Mouse (Mus musculus) neural tube, embryonic 15.5 days (tissue): ENCODE data around the gene Asb18. TPM values are rescaled to one million over a fixed set of nuclear protein-coding genes. Genes with fewer than 3 reads are reported as not detected.

ENCODE experiments used
- ATAC-seq: fragments of 200-750 bp; cut with Nextera tagmentation; 2 replicates; pipeline ENCODE4 v1.8.0; 2017; ENCODE audit warnings: mild to moderate bottlenecking, moderate TSS enrichment, moderate library complexity; ENCODE audit not compliant: low FRiP score
- H3K27ac ChIP-seq: fragments of 300-500 bp; sonication (generic); replicated peaks from 2 replicates; pipeline ENCODE4 v1.5.1; 2015; ENCODE audit warnings: mild to moderate bottlenecking, inconsistent platforms
- H3K27me3 ChIP-seq: fragments of 300-500 bp; sonication (generic); replicated peaks from 2 replicates; pipeline ENCODE4 v1.6.1; 2015; ENCODE audit warnings: inconsistent platforms
- H3K36me3 ChIP-seq: fragments of 300-500 bp; sonication (generic); 2 replicates; pipeline ENCODE4 v1.6.1; 2015; ENCODE audit warnings: inconsistent platforms
- H3K4me1 ChIP-seq: fragments of 300-500 bp; sonication (generic); 2 replicates; pipeline ENCODE4 v1.6.1; 2015; ENCODE audit warnings: inconsistent platforms
- H3K4me2 ChIP-seq: fragments of 300-500 bp; sonication (generic); 2 replicates; pipeline ENCODE4 v1.6.1; 2015; ENCODE audit warnings: inconsistent platforms, mild to moderate bottlenecking, moderate library complexity
- H3K4me3 ChIP-seq: fragments of 300-500 bp; sonication (generic); replicated peaks from 2 replicates; pipeline ENCODE4 v1.5.1; 2015; ENCODE audit warnings: mild to moderate bottlenecking, inconsistent platforms
- H3K9ac ChIP-seq: fragments of 300-500 bp; sonication (generic); replicated peaks from 2 replicates; pipeline ENCODE4 v1.6.1; 2015; ENCODE audit warnings: mild to moderate bottlenecking, inconsistent platforms
- H3K9me3 ChIP-seq: fragments of 300-500 bp; sonication (generic); replicated peaks from 2 replicates; pipeline ENCODE4 v1.6.1; 2016; ENCODE audit warnings: inconsistent platforms
- WGBS: fragments of 180-500 bp; shearing (Covaris S2); methylation state at CpG from one replicate; pipeline ENCODE4 v1.1.7; 2015; ENCODE audit warnings: mixed read lengths; 5-methylcytosine and 5-hydroxymethylcytosine counted together
- polyA plus RNA-seq: library from polyadenylated mRNA; unstranded; fragments of >200 nt; fragmentation: Nextera tagmentation; extraction: Ambion mirVana; gene quantifications from 2 replicates; pipeline ENCODE4 v1.2.1, GENCODE M21; 2015

Gene Asb18
- polyA plus RNA-seq, 1 experiment from 2014 or later, result 0.72 TPM

DNA sequence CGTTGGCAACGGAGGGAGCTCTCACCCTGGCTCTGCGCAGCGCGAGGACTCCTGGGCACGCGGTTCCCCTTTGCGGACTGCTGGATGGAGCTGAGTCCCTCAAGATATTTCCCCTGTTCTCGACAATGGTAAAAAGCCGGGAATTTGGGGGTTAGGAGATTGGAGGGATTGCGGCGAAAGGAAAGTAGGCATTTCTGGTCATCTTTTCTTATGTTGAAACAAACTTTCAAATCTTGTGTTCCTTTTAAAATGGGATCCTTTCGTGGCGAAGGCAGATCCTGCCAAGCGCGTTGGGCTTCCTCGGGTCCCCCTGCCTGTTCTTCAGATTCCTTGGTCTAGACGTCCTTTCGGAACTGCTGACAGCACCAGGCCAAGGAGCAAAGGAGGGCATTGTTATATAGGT lies 82.4 kb downstream of the Asb18 start:
- 3% methylated on average over 19 of the region's 19 CpGs for WGBS
- Histone ChIP-seq H3K9me3 (no peaks in the 10 kb centered on the region), H3K4me2 (peak overlapping the region; percentile 85), H3K4me3 (peak overlapping the region; percentile 49), H3K9ac (0 out of 2 replicates have a peak overlapping the region, but pooled peaks have one; percentile 30), H3K27me3 (peaks cover 68% of the 10 kb centered on the region), H3K4me1 (peaks cover 65% of the 10 kb centered on the region), H3K27ac (no peak overlapping the region; the same call in 1 of the 2 replicates), H3K36me3 (no peaks in the 10 kb centered on the region)
- no peak for ATAC-seq

DNA sequence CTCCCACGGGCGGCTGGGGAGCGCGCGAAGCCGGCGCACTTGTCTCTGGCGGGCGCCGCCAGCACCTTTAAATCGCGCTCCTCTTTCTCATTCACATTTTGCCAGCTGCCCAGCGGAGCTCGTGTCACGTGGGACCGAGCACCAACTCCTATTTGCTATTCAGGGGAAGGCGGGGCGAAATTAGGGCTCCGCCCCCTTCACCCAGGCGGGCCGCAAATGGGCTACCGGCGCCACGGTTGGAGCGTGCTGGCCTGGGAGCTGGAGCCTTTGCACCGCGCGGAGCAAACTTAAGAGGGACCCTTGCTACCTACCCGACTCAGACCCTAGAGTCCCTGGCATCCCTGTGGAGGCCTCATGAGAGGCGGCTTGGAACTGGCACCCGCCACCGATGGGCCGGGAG lies 83.3 kb downstream of the Asb18 start, which contains the start of gene Gbx2:
Gene Gbx2, minus strand, starts transcription at position 60 of the 400 bp plus-strand sequence.
- peak within 1 kb of the TSS; percentile 85 for H3K4me2 ChIP-seq
- peak within 1 kb of the TSS; percentile 62 for H3K9ac ChIP-seq
- H3K4me1 ChIP-seq, result peaks cover 71% of the 10 kb centered on the region
- under 1% methylated on average over 33 of the region's 33 CpGs for WGBS
- no peaks in the 10 kb centered on the region for H3K9me3 ChIP-seq
- H3K27me3 ChIP-seq, result peaks cover 62% of the 10 kb centered on the region
- H3K4me3 ChIP-seq, result peak within 1 kb of the TSS; percentile 49
- ATAC-seq, result peak; percentile 83
- H3K36me3 ChIP-seq, result no peaks in the 10 kb centered on the region
- peak within 1 kb of the TSS; percentile 62 for H3K27ac ChIP-seq

DNA sequence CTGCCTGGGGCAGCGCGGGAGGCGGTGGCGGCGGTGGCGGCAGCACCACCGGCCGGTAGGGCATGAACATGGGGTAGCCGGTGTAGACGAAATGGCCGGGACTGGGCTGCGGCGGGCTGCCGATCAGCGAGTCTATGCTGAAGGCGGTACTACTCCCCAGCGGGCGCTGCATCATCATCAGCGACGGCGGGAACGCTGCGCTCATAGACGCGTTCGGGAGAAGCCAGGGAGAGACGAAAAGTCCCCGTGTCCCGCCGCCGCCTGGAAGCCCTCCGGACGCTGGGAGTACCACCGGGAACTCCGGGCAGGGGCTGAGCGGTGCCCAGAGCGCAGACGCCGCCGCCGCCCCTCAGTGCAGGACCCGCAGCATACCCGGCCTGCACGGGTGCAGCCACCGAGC lies 83.9 kb downstream of the Asb18 start:
- peak overlapping the region; percentile 62 for H3K9ac ChIP-seq
- H3K4me1 ChIP-seq, result peaks cover 70% of the 10 kb centered on the region
- no peaks in the 10 kb centered on the region for H3K36me3 ChIP-seq
- peak; percentile 21; the same call in 1 of the 2 replicates for ATAC-seq
- H3K9me3 ChIP-seq, result no peaks in the 10 kb centered on the region
- peak overlapping the region; percentile 49 for H3K4me3 ChIP-seq
- peaks cover 57% of the 10 kb centered on the region for H3K27me3 ChIP-seq
- H3K27ac ChIP-seq, result peak overlapping the region; percentile 62
- 0% methylated on average over 40 of the region's 45 CpGs for WGBS
- H3K4me2 ChIP-seq, result peak overlapping the region; percentile 85

DNA sequence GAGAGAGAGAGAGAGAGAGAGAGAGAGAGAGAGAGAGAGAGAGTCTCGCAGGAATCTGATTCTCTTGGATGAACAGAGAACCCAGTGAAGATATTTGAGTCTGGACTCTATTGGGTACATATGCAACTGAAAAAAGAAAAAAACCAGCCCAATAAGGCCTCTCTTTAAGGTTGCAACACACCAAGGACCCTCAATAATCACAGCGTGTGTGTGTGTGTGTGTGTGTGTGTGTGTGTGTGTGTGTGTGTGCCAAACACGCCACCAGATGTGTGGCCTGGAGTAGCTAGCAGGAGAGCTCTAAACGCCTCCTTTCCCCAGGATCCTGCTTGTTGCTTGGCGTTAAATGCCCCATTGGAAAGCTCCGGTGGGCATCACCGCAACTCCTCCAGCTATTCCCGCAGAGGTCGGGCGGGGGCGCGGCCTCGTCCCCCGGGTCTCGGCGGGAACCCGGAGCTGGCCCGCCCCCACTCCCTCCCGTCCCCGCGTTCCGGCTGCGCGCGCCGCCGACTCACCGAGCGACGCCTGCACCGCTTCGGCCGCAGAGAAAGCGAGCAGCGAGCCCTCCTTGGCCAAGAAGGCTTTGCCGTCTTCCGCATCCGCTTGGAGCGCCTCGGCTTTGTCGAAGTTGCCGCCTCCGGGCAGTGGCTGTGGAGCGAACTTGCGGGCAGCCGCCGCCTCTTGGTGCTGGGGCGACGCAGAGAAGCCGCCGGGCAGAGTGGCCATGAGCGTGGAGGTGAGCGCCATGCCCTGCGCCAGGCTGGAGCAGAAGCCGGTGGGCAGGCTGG lies 84.6 kb downstream of the Asb18 start:
- peak; percentile 8; the same call in 1 of the 2 replicates for ATAC-seq
- Histone ChIP-seq H3K9me3 (no peaks in the 10 kb centered on the region), H3K36me3 (no peaks in the 10 kb centered on the region), H3K27ac (peak overlapping the region; percentile 62), H3K27me3 (peaks cover 57% of the 10 kb centered on the region), H3K4me2 (peak overlapping the region; percentile 85), H3K4me3 (peak overlapping the region; percentile 49), H3K4me1 (peaks cover 71% of the 10 kb centered on the region), H3K9ac (peak overlapping the region; percentile 62)
- 1% methylated on average over 53 of the region's 55 CpGs for WGBS

DNA sequence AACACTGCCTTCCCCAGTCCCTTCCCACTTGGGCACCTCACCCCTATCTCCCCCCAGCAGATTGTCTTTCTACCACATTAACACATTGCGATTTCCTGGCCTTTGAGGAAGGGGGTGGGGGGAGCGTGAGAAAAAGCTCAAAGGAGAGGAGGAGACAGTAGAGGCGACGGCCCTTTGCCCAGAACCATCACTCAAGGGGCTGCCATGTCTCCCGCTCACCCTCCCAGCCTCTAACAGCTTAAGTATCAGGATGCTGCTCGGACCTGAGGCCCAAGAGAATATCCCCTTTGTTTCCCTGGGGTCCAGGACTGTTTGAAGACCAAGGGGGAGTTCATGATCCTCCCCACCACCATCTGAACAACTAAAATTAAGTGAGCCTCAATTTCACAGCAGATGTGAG lies 85.3 kb downstream of the Asb18 start:
- Histone ChIP-seq H3K9ac (peak overlapping the region; percentile 15; the same call in 1 of the 2 replicates), H3K4me1 (peaks cover 76% of the 10 kb centered on the region), H3K9me3 (no peaks in the 10 kb centered on the region), H3K27ac (peak overlapping the region; percentile 37; the same call in 1 of the 2 replicates), H3K4me3 (peak overlapping the region; percentile 49), H3K4me2 (peak overlapping the region; percentile 85), H3K27me3 (peaks cover 57% of the 10 kb centered on the region), H3K36me3 (no peaks in the 10 kb centered on the region)
- ATAC-seq, result no peak
- WGBS, result 3% methylated on average over 6 of the region's 6 CpGs

DNA sequence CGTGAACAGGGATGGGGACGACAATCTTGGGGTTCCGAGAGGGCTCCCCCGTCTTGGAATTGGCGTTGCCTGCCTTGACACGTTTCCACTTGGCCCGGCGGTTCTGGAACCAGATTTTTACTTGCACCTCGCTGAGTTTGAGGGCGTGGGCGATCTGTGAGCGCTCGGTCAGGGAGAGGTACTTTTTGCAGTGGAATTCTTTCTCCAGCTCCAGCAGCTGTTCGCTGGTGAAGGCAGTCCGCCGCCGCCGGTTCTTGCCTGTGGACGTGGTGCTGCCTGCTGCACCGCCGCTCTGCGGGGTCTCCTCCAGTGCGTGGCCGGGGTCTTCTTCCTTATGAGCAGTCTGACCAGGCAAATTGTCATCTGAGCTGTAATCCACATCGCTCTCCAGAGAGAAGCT lies 85.8 kb downstream of the Asb18 start:
- ATAC-seq, result no peak
- Histone ChIP-seq H3K36me3 (no peaks in the 10 kb centered on the region), H3K27me3 (peaks cover 57% of the 10 kb centered on the region), H3K27ac (peak overlapping the region; percentile 37; the same call in 1 of the 2 replicates), H3K4me3 (peak overlapping the region; percentile 49), H3K4me1 (peaks cover 75% of the 10 kb centered on the region), H3K9me3 (no peaks in the 10 kb centered on the region), H3K4me2 (peak overlapping the region; percentile 85), H3K9ac (peak overlapping the region; percentile 28; the same call in 1 of the 2 replicates)
- 8% methylated on average over 25 of the region's 25 CpGs for WGBS

DNA sequence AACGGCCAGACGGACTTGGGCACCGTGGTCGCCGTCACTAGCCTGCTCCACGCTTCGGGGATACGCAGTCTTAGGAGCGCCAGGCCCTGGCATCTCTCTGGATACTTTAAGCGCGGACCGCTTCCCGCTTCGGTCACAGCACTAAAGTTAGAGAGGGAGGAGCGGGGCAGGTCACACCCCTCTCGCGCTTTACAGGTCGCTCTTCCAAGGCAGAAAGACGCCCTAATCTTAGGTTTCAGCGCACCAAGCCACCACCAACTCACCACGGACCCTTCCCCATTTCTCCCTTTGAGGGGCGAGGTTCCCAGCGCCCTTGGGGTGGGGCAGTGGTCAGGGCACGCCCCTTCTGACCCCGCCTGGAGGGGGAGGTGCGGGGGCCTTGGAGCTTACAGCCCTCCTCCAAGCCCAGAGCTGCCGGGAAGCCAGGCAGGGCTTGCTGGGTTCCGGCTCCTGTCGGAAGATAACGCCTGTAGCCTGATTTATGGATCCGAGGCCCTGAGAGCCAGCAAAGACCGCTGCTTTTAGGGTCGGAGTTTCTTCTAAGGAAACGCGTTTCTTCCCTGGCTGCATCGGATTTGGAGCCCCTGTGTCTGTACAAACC lies 87.3 kb downstream of the Asb18 start:
- no peak for ATAC-seq
- H3K4me2 ChIP-seq, result peak overlapping the region; percentile 85
- WGBS, result 4% methylated on average over 36 of the region's 36 CpGs
- H3K4me1 ChIP-seq, result peaks cover 84% of the 10 kb centered on the region
- peak overlapping the region; percentile 18; the same call in 1 of the 2 replicates for H3K9ac ChIP-seq
- peak overlapping the region; percentile 24 for H3K27ac ChIP-seq
- H3K36me3 ChIP-seq, result no peaks in the 10 kb centered on the region
- peak overlapping the region; percentile 49 for H3K4me3 ChIP-seq
- H3K9me3 ChIP-seq, result no peaks in the 10 kb centered on the region
- H3K27me3 ChIP-seq, result peaks cover 61% of the 10 kb centered on the region

DNA sequence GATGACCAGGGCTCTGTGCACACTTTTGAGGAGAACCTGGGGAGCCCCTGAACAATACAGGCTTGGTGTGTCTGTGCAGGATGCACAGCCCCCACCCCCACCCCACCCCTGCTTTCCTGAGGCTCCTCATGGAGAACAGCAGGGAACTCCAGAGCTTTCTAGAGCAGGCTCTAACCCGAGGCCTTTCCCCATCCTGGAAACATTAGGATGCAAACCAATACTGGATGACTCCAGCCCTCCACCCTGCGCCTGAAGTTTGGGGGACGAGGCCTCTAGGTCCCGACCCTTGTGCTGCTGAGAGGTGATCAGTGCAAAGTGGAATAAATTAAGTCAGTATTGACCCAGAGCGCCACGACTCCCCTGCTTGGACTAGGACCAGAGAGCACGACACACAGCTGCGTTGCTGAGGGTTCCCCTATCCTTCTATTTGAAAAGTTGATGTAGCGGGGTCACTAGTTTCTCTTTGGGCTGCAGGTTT lies 87.8 kb downstream of the Asb18 start:
- 12% methylated on average over 9 of the region's 9 CpGs for WGBS
- H3K27me3 ChIP-seq, result peaks cover 62% of the 10 kb centered on the region
- H3K36me3 ChIP-seq, result no peaks in the 10 kb centered on the region
- no peaks in the 10 kb centered on the region for H3K9me3 ChIP-seq
- no peak for ATAC-seq
- peak overlapping the region; percentile 49 for H3K4me3 ChIP-seq
- H3K4me2 ChIP-seq, result peak overlapping the region; percentile 85
- no peak overlapping the region for H3K27ac ChIP-seq
- peaks cover 84% of the 10 kb centered on the region for H3K4me1 ChIP-seq
- no peak overlapping the region for H3K9ac ChIP-seq

DNA sequence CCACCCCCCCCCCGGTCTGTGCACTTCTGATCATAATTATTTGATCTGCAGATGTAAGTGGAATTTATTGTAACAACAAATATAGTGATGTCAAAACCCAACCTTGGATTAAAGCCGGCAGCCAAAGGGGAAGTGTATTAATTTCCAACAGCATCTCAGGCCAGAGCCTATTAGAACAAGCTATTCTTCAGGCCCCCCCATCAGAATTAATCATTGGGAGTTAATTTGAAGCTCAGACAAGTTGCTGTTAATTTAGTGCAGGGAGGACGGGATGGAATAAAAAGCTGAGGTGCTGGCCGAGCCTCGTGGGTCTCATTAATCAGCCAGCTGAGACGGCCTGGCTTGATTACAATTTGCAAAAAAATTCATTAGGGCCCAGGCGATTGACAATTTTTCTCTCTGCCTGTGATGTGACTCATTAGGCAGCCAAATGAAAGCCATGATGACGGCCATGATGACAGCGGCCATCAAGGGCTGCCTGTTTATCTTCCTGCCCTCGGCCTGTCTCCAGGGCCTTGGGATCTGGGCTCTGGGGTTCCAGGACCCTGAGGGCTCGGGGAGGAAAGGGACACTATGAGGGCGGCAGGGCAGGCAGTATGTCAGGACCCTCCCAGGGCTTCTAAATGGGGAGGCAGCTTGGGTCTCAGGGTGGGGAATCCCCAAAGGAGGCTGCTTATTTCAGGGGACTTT lies 88.8 kb downstream of the Asb18 start:
- ATAC-seq, result no peak
- Histone ChIP-seq H3K27ac (no peak overlapping the region; the same call in 1 of the 2 replicates), H3K9ac (no peak overlapping the region), H3K36me3 (no peaks in the 10 kb centered on the region), H3K27me3 (peaks cover 62% of the 10 kb centered on the region), H3K4me3 (no peak overlapping the region), H3K9me3 (no peaks in the 10 kb centered on the region), H3K4me1 (peaks cover 75% of the 10 kb centered on the region), H3K4me2 (peak overlapping the region; percentile 85)
- 21% methylated on average over 12 of the region's 12 CpGs for WGBS

DNA sequence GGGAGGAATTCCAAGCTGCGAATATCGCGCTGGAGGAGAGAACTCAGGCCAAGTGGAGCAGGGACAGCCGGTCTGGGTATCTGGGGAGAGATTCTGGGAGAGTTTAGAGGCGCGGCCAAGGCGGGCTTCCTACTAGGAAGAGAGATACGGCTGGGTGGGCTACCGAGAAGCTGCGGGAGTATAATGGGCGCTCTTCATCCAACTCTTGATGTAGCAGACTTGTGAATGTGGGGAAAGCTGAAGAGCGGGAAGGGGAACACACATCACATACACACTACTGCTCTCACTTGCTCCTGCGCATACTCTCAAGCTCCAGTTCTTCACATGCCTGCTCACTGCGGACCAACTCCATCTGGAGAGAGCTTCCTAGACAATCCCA lies 90.8 kb downstream of the Asb18 start:
- 0 out of 2 replicates have a peak overlapping the region, but pooled peaks have one; percentile 20 for H3K9ac ChIP-seq
- no peaks in the 10 kb centered on the region for H3K36me3 ChIP-seq
- H3K27me3 ChIP-seq, result peaks cover 73% of the 10 kb centered on the region
- H3K4me2 ChIP-seq, result peak overlapping the region; percentile 55
- H3K4me3 ChIP-seq, result peak overlapping the region; percentile 23; the same call in 1 of the 2 replicates
- WGBS, result 23% methylated on average over 14 of the region's 14 CpGs
- no peak for ATAC-seq
- no peak overlapping the region for H3K27ac ChIP-seq
- H3K9me3 ChIP-seq, result no peaks in the 10 kb centered on the region
- H3K4me1 ChIP-seq, result peaks cover 57% of the 10 kb centered on the region
